Mouse (Mus musculus) left cerebral cortex, adult 8-10 months (tissue): ENCODE measurements around the gene Plcb3. TPM values are rescaled to one million over a fixed set of nuclear protein-coding genes. Genes with fewer than 3 reads are reported as not detected.

ENCODE experiments used
- DNase-seq, 2 experiments: peaks; one replicate each; pipeline ENCODE4 v3.0.0; 2022; ENCODE audit warnings: low spot score in 2 of 2
- microRNA-seq, 2 experiments: library from miRNA; unstranded; fragments of <30 nt; microRNA quantifications; one replicate each; pipeline ENCODE4 v1.2.0; 2022
- total RNA-seq, 4 experiments: library from RNA; stranded (reverse); gene quantifications; 2 replicates each; pipeline ENCODE4 v1.2.4; 2022

The Plcb3 gene
- total RNA-seq, 4 experiments from 2014 or later, result 13.8 to 18.2 (median 14.5) TPM

GRCm38 (mm10) chr19:6906199-6906598 lies 70.1 kb downstream of the Plcb3 start:
- DNase-seq, result no peak

- no peak for DNase-seq
Observed at GRCm38 (mm10) chr19:6905498-6906159, 70.6 kb downstream of the Plcb3 start.

- no peak for DNase-seq
Observed at GRCm38 (mm10) chr19:6904846-6905245, 71.4 kb downstream of the Plcb3 start.

GRCm38 (mm10) chr19:6903031-6903430 lies 73.2 kb downstream of the Plcb3 start:
- DNase-seq, result no peak

Small RNA genes lying within 50 kb of the gene (microRNA-seq; reads per million reads assigned to microRNA genes)
- 6.4 to 8.4 reads per million in 2 experiments for gene Mir6990

Other genes with a start within 250 kb of the Plcb3 start
- gene Rps6ka4, start 135.8 kb downstream of the Plcb3 start, total RNA-seq, result 10 to 100 TPM; 41.9 to 59.0 (median 49.0) TPM
- 1 to 10 TPM; 4.6 to 6.3 (median 5.8) TPM for gene Ccdc88b, start 118.3 kb downstream of the Plcb3 start, total RNA-seq
- 10 to 100 TPM; 35.0 to 55.2 (median 44.9) TPM for gene Trmt112, start 66.8 kb downstream of the Plcb3 start, total RNA-seq
- 100 to 1,000 TPM; 294 to 374 (median 338) TPM for gene Prdx5, start 66.4 kb downstream of the Plcb3 start, total RNA-seq
- gene Esrra, start 54.7 kb downstream of the Plcb3 start, total RNA-seq, result 10 to 100 TPM; 60.5 to 66.0 (median 63.4) TPM
- gene Catsperz, start 51.1 kb downstream of the Plcb3 start, total RNA-seq, result 10 to 100 TPM; 15.5 to 18.5 (median 16.6) TPM
- gene Kcnk4, start 42.0 kb downstream of the Plcb3 start, total RNA-seq, result 10 to 100 TPM; 25.0 to 31.5 (median 25.7) TPM
- 10 to 100 TPM; 34.6 to 44.9 (median 37.6) TPM for gene Bad, start 34.6 kb downstream of the Plcb3 start, total RNA-seq
- 100 to 1,000 TPM; 101 to 106 (median 104) TPM for gene Gpr137, start 34.0 kb downstream of the Plcb3 start, total RNA-seq
- gene Ppp1r14b, start 1.5 kb downstream of the Plcb3 start, total RNA-seq, result 10 to 100 TPM; 56.6 to 72.1 (median 59.0) TPM
- gene Fkbp2, start 4.0 kb upstream of the Plcb3 start, total RNA-seq, result 100 to 1,000 TPM in 2 of 4 experiments, 10 to 100 TPM in 2; 79.1 to 129 (median 98.4) TPM
- 100 to 1,000 TPM in 3 of 4 experiments, 10 to 100 TPM in 1; 98.9 to 107 (median 104) TPM for gene Vegfb, start 11.2 kb upstream of the Plcb3 start, total RNA-seq
- gene Dnajc4, start 16.1 kb upstream of the Plcb3 start, total RNA-seq, result 10 to 100 TPM; 27.0 to 32.6 (median 29.7) TPM
- 10 to 100 TPM; 13.8 to 17.0 (median 16.2) TPM for gene Nudt22, start 19.6 kb upstream of the Plcb3 start, total RNA-seq
- 10 to 100 TPM; 20.2 to 25.3 (median 21.3) TPM for gene Trpt1, start 19.7 kb upstream of the Plcb3 start, total RNA-seq
- gene Fermt3, start 43.0 kb upstream of the Plcb3 start, total RNA-seq, result 10 to 100 TPM in 1 of 4 experiments, 1 to 10 TPM in 3; 4.1 to 11.5 (median 7.1) TPM
- gene Stip1, start 63.5 kb upstream of the Plcb3 start, total RNA-seq, result 100 to 1,000 TPM; 160 to 199 (median 183) TPM
- 10 to 100 TPM; 16.7 to 19.7 (median 18.0) TPM for gene Macrod1, start 80.3 kb upstream of the Plcb3 start, total RNA-seq
- 10 to 100 TPM; 35.6 to 42.2 (median 39.1) TPM for gene Flrt1, start 129.3 kb upstream of the Plcb3 start, total RNA-seq
- gene Otub1, start 229.8 kb upstream of the Plcb3 start, total RNA-seq, result 100 to 1,000 TPM; 267 to 296 (median 278) TPM
- gene Cox8a, start 241.1 kb upstream of the Plcb3 start, total RNA-seq, result 1,000 to 10,000 TPM; 1,021 to 1,102 (median 1,060) TPM